Mouse (Mus musculus): Measurements from ENCODE around the gene Slc5a5.
A peak's percentile ranks its signal among the peaks of the same experiment; 100 is the strongest.

Slc5a5 gene

GRCm38 (mm10) chr8:70892022-70892895 lies at the start of gene Slc5a5:
Gene Slc5a5, minus strand, starts transcription at chr8:70892757.
- no peak for DNase-seq (ENCODE audit: low spot score in 2 of 2)

DNA sequence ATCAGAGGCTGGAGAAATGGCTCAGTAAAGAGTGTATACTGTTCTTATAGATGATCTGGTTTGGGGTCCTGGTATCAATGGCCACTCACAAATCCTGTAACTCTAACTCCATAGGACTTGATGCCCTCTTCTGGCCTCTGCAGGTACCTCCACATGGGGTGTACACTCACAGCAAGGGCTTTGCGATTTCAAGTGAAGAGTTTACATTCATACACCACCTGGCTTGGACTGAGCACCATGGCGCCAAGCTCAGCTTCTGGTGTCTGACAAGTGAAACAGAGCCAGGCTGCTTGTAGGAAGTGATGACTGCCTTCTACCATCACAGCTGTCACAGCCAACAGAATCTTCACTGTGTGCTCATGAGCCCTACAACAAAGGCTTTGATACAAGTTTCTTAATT lies 48.9 kb upstream of the Slc5a5 start:
- DNase-seq (ENCODE audit: low spot score in 2 of 2), result no peak

DNA sequence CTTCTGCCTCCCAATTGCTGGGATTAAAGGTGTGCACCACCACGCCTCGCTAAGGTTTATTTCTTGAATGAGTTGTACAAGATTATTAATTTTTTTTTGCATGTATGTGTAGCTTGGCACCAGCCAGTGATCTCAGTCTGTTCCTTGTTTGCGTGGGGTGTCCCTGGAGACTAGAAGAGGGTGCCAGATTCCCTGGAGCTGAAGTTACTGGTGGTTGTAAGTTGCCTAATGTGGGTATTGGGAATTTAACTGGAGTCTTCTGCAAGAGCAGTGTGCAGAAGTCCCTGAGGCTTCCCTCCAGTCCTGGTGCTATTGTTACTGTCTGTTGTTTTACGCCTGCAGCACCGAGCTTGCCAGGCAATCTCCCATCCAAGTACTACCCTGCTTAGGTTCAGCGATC lies 44.6 kb upstream of the Slc5a5 start:
- no peak for DNase-seq (ENCODE audit: low spot score in 2 of 2)

DNA sequence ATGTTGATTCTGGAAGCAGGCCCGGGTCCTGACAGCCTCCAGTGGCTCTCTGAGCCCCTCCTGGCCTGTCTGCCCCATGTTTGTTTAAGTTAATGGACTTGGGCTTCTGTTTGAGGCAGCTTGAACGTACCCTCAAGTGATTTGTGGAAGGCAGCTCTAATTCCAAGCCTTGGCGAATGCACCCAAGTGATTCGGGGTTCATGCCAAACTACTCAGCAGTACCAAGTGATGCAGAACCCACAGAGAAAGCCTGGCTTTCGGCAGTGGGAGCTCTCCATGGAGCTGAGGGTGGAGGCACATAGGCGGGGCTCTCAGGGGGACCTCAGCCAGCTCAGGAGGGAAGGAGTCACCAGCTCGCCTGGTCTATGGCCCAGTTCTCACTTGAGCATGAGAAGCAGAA lies 42.2 kb upstream of the Slc5a5 start:
- DNase-seq (ENCODE audit: low spot score in 2 of 2), result no peak

DNA sequence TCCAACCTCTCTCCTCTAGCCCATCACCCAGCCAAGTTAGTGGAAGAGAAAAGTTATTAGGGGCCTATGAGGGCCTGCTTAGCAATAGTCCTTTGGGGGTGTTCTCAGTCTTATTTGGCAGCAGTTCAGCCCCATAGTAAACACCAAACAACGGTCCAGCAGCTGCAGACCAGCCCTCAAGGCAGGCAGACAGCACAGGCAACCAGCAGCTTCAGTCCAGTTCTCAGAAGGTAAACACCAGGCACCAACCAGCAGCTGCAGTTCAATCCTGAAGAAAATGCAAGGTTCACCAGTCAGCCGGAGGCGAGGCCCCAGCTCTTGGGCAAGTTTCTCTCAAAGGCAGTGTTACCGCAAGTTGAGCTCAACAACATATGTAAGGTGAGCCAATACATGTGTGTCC lies 40.5 kb upstream of the Slc5a5 start:
- no peak for DNase-seq (ENCODE audit: low spot score in 2 of 2)

DNA sequence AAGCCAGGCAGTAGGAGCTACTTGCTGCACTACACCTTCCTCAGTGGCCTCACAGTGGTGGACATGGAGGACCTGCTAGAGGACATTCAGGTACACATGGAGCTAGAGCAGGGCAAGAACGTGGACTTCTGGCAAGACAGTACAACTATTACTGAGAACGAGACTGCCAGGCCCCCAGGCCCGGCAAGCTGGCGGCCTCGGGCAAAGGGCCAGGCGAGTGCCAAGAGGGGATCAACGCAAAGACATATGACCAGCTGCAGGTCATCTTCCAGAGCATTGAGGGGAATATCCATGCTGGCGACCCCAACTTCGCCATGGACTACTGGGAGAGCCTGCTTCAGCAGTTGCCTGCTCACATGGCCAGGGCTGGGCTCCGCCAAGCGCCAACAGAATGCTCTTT lies 39.2 kb upstream of the Slc5a5 start:
- no peak for DNase-seq (ENCODE audit: low spot score in 2 of 2)

DNA sequence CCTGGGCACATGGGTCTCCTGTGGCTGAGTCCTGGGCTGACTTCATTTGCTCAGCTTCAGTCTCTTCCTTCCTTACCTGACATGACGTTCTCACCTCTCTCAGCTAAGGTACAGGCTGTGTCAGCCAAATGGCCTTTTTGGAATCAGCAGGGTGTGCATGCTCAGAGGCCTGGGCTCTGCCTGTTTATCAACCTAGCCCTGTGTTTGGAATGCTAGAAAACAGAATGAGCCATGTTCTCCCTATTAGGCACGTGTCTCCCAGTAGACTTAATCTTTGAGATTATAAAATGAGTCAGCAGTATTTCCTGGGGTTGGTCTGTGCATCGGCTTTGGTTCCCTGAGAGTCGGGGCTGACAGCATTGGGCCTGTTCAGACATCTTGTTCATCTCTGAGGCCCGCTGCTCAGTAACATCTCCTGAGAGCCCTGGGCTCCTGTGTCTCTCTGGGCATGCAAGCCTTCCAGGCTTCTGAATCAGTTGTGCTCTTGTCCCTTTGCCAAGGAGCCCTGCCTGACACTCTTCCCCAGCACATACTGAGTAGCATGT lies 36.3 kb upstream of the Slc5a5 start:
- no peak for DNase-seq (ENCODE audit: low spot score in 2 of 2)

GRCm38 (mm10) chr8:70928096-70928495 lies 35.5 kb upstream of the Slc5a5 start:
- DNase-seq (ENCODE audit: low spot score in 2 of 2), result no peak

- DNase-seq (ENCODE audit: low spot score in 2 of 2), result no peak
Observed at GRCm38 (mm10) chr8:70926396-70926795, 33.8 kb upstream of the Slc5a5 start.

- DNase-seq (ENCODE audit: low spot score in 2 of 2), result no peak
Observed at GRCm38 (mm10) chr8:70925754-70926153, 33.2 kb upstream of the Slc5a5 start.

- no peak for DNase-seq (ENCODE audit: low spot score in 2 of 2)
Observed at GRCm38 (mm10) chr8:70924151-70924550, 31.6 kb upstream of the Slc5a5 start.

- DNase-seq (ENCODE audit: low spot score in 2 of 2), result no peak
Observed at GRCm38 (mm10) chr8:70920049-70920922, 27.7 kb upstream of the Slc5a5 start.

GRCm38 (mm10) chr8:70914704-70915103 lies 22.1 kb upstream of the Slc5a5 start:
- no peak for DNase-seq (ENCODE audit: low spot score in 2 of 2)

DNA sequence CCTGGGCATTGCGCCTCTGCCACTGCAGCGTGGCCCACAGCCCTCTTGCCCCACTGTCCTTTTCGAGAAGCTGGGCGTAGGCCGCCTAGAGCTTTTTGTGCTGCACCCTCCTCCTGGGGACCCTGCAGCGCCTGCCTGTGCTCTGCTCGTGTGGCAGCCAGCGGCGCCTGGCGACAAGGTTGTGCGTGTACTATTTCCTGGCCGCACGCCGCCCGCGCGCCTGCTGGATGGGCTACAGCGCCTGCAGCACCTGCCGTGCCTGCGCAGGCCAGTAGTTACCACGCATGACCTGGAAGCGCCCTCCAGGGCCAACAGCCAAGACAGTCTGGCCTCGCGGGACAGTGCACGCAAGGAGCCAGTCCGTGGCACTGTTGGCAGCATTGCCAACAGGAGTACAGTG lies 21.0 kb upstream of the Slc5a5 start:
- DNase-seq (ENCODE audit: low spot score in 2 of 2), result no peak

DNA sequence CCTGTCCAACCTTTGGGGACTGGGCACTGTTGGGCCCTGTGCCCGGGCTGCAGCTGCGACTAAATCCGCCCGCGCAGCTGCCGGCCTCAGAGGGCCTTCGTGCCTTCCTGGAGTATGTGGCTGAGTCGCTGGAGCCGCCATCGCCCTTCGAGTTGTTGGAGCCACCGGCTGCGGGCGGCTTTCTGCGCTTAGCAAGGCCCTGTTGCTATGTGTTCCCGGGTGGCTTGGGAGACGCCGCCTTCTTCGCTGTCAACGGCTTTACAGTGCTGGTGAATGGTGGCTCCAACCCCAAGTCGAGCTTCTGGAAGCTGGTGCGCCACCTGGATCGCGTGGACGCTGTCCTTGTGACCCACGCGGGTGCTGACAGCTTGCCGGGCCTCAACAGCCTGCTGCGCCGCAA lies 20.4 kb upstream of the Slc5a5 start:
- DNase-seq (ENCODE audit: low spot score in 2 of 2), result no peak

DNA sequence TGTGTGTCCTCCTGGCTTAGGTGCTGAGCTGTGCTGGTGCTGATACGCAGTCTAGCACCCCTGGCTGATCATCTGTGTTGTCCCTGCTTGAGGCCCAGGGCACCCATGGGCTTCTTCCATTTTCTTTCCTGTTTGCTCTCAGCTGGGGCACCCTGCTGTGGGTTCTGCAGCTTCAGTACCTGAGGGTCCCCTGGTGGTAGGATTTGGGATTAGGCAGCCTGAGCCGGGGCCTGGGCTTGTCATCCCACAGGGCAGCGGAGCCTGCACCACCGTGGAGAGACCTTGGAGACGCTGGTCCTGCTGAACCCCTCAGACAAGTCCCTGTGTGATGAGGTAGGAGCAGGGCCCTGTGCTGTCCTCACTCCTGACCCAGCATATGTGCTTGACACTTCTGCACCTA lies 19.0 kb upstream of the Slc5a5 start:
- DNase-seq (ENCODE audit: low spot score in 2 of 2), result no peak

GRCm38 (mm10) chr8:70907518-70907917 lies 15.0 kb upstream of the Slc5a5 start:
- no peak for DNase-seq (ENCODE audit: low spot score in 2 of 2)

- DNase-seq (ENCODE audit: low spot score in 2 of 2), result peak; percentile 86 to 92
Observed at GRCm38 (mm10) chr8:70905831-70906736, 13.5 kb upstream of the Slc5a5 start, which contains the start of gene Map1s. Gene Map1s, plus strand, starts transcription at chr8:70905932.

- DNase-seq (ENCODE audit: low spot score in 2 of 2), result no peak
Observed at GRCm38 (mm10) chr8:70905463-70905830, 12.9 kb upstream of the Slc5a5 start.

DNA sequence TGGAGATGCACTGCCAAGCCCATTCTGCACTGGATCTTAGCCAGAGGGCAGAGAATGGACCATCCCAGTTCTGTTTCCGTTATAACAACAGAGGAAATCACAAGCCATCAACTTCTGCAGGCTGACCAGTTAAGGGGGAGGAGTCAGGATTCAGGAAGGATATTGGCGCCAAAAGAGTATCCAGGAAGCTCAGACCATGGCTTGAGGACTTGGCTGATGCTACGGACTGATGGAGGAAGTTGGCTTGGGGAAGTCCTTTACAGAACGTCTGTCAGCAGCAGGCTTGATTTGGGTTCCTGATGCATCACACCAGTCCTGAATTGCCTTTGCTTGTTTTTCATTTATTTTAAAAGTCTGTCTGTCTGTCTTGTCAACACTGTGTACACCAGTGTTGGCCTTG lies 12.0 kb upstream of the Slc5a5 start:
- DNase-seq (ENCODE audit: low spot score in 2 of 2), result no peak

GRCm38 (mm10) chr8:70903582-70903981 lies 11.0 kb upstream of the Slc5a5 start:
- DNase-seq (ENCODE audit: low spot score in 2 of 2), result no peak
